Mouse (Mus musculus) limb, embryonic 12.5 days (tissue): ENCODE data around the gene Shisa9. TPM values are rescaled to one million over a fixed set of nuclear protein-coding genes. Genes with fewer than 3 reads are reported as not detected.

Experiments
- ATAC-seq: fragments of 200-750 bp; cut with Nextera tagmentation; 2 replicates; pipeline ENCODE4 v1.8.0; 2017; ENCODE audit warnings: low read depth, moderate TSS enrichment; ENCODE audit not compliant: insufficient number of reproducible peaks, insufficient read depth, low FRiP score, low TSS enrichment
- H3K27ac ChIP-seq: fragments of 300-500 bp; sonication (generic); 2 replicates; pipeline ENCODE4 v1.5.1; 2016; ENCODE audit warnings: mild to moderate bottlenecking, moderate library complexity
- H3K27me3 ChIP-seq: fragments of 300-500 bp; sonication (generic); 2 replicates; pipeline ENCODE4 v1.6.1; 2016; ENCODE audit warnings: mild to moderate bottlenecking, moderate library complexity
- H3K36me3 ChIP-seq: fragments of 300-500 bp; sonication (generic); 2 replicates; pipeline ENCODE4 v1.6.1; 2016; ENCODE audit warnings: mild to moderate bottlenecking, moderate library complexity
- H3K4me1 ChIP-seq: fragments of 300-500 bp; sonication (generic); replicated peaks from 2 replicates; pipeline ENCODE4 v1.6.1; 2016
- H3K4me2 ChIP-seq: fragments of 300-500 bp; sonication (generic); 2 replicates; pipeline ENCODE4 v1.6.1; 2016; ENCODE audit warnings: mild to moderate bottlenecking, moderate library complexity
- H3K4me3 ChIP-seq: fragments of 300-500 bp; sonication (generic); replicated peaks from 2 replicates; pipeline ENCODE4 v1.5.1; 2016; ENCODE audit warnings: mild to moderate bottlenecking
- H3K9ac ChIP-seq: fragments of 300-500 bp; sonication (generic); replicated peaks from 2 replicates; pipeline ENCODE4 v1.6.1; 2016; ENCODE audit warnings: mild to moderate bottlenecking, moderate library complexity
- H3K9me3 ChIP-seq: fragments of 300-500 bp; sonication (generic); 2 replicates; pipeline ENCODE4 v1.6.1; 2016; ENCODE audit warnings: mild to moderate bottlenecking, moderate library complexity
- WGBS: fragments of 180-500 bp; shearing (Covaris S2); methylation state at CpG from one replicate; pipeline ENCODE4 v1.1.7; 2016; 5-methylcytosine and 5-hydroxymethylcytosine counted together
- polyA plus RNA-seq: library from polyadenylated mRNA; unstranded; fragments of >200 nt; fragmentation: Nextera tagmentation; extraction: Ambion mirVana; gene quantifications from 2 replicates; pipeline ENCODE4 v1.2.1, GENCODE M21; 2016

The Shisa9 gene
- polyA plus RNA-seq, 1 experiment from 2014 or later, result 0.16 TPM

- no peak overlapping the region for H3K27ac ChIP-seq
- H3K9me3 ChIP-seq, result no peaks in the 10 kb centered on the region
- no peaks in the 10 kb centered on the region for H3K4me1 ChIP-seq
- H3K27me3 ChIP-seq, result no peaks in the 10 kb centered on the region
- H3K9ac ChIP-seq, result no peak overlapping the region
- WGBS, result 80% methylated on average over 2 of the region's 2 CpGs
- ATAC-seq, result no peak
- H3K4me2 ChIP-seq, result no peak overlapping the region
- no peak overlapping the region for H3K4me3 ChIP-seq
- no peaks in the 10 kb centered on the region for H3K36me3 ChIP-seq
Observed at GRCm38 (mm10) chr16:12005177-12005576, 21.3 kb downstream of the Shisa9 start.

GRCm38 (mm10) chr16:12010136-12010535, 26.2 kb downstream of the Shisa9 start:
- no peak overlapping the region for H3K9ac ChIP-seq
- H3K36me3 ChIP-seq, result no peaks in the 10 kb centered on the region
- no peak overlapping the region for H3K4me3 ChIP-seq
- no peak for ATAC-seq
- no peak overlapping the region for H3K4me2 ChIP-seq
- 0 out of 2 replicates have a peak, but pooled peaks cover 3% of the 10 kb centered on the region for H3K9me3 ChIP-seq
- WGBS, result 94% methylated on average over 3 of the region's 3 CpGs
- no peaks in the 10 kb centered on the region for H3K27me3 ChIP-seq
- no peak overlapping the region for H3K27ac ChIP-seq
- H3K4me1 ChIP-seq, result no peaks in the 10 kb centered on the region

GRCm38 (mm10) chr16:12012747-12013146, 28.8 kb downstream of the Shisa9 start:
- no peak overlapping the region for H3K9ac ChIP-seq
- WGBS, result 68% methylated on average over 2 of the region's 2 CpGs
- H3K9me3 ChIP-seq, result 0 out of 2 replicates have a peak, but pooled peaks cover 3% of the 10 kb centered on the region
- no peak for ATAC-seq
- H3K4me2 ChIP-seq, result no peak overlapping the region
- H3K36me3 ChIP-seq, result no peaks in the 10 kb centered on the region
- no peak overlapping the region for H3K27ac ChIP-seq
- no peak overlapping the region for H3K4me3 ChIP-seq
- no peaks in the 10 kb centered on the region for H3K27me3 ChIP-seq
- no peaks in the 10 kb centered on the region for H3K4me1 ChIP-seq

- H3K9me3 ChIP-seq, result 0 out of 2 replicates have a peak, but pooled peaks cover 3% of the 10 kb centered on the region
- no peak overlapping the region for H3K27ac ChIP-seq
- 82% methylated on average over 4 of the region's 4 CpGs for WGBS
- H3K4me1 ChIP-seq, result no peaks in the 10 kb centered on the region
- ATAC-seq, result no peak
- H3K9ac ChIP-seq, result no peak overlapping the region
- H3K27me3 ChIP-seq, result no peaks in the 10 kb centered on the region
- no peak overlapping the region for H3K4me2 ChIP-seq
- H3K4me3 ChIP-seq, result no peak overlapping the region
- H3K36me3 ChIP-seq, result no peaks in the 10 kb centered on the region
Observed at GRCm38 (mm10) chr16:12014523-12014922, 30.6 kb downstream of the Shisa9 start.

- no peak overlapping the region for H3K4me2 ChIP-seq
- no peak for ATAC-seq
- no peaks in the 10 kb centered on the region for H3K36me3 ChIP-seq
- no peaks in the 10 kb centered on the region for H3K9me3 ChIP-seq
- H3K4me3 ChIP-seq, result no peak overlapping the region
- H3K4me1 ChIP-seq, result no peaks in the 10 kb centered on the region
- H3K27me3 ChIP-seq, result no peaks in the 10 kb centered on the region
- 88% methylated on average over 4 of the region's 4 CpGs for WGBS
- H3K9ac ChIP-seq, result no peak overlapping the region
- H3K27ac ChIP-seq, result no peak overlapping the region
Observed at GRCm38 (mm10) chr16:12017921-12018618, 34.2 kb downstream of the Shisa9 start.

- no peaks in the 10 kb centered on the region for H3K36me3 ChIP-seq
- no peaks in the 10 kb centered on the region for H3K4me1 ChIP-seq
- no peak overlapping the region for H3K4me2 ChIP-seq
- H3K9ac ChIP-seq, result no peak overlapping the region
- H3K27me3 ChIP-seq, result no peaks in the 10 kb centered on the region
- WGBS, result 76% methylated on average over 1 of the region's 1 CpGs
- H3K4me3 ChIP-seq, result no peak overlapping the region
- no peak for ATAC-seq
- H3K27ac ChIP-seq, result no peak overlapping the region
- no peaks in the 10 kb centered on the region for H3K9me3 ChIP-seq
Observed at GRCm38 (mm10) chr16:12020103-12020755, 36.3 kb downstream of the Shisa9 start.

GRCm38 (mm10) chr16:12032441-12032840, 48.5 kb downstream of the Shisa9 start:
- 86% methylated on average over 1 of the region's 1 CpGs for WGBS
- ATAC-seq, result no peak
- no peaks in the 10 kb centered on the region for H3K4me1 ChIP-seq
- H3K4me2 ChIP-seq, result no peak overlapping the region
- H3K9me3 ChIP-seq, result no peaks in the 10 kb centered on the region
- no peak overlapping the region for H3K4me3 ChIP-seq
- H3K27ac ChIP-seq, result no peak overlapping the region
- no peaks in the 10 kb centered on the region for H3K36me3 ChIP-seq
- no peak overlapping the region for H3K9ac ChIP-seq
- H3K27me3 ChIP-seq, result no peaks in the 10 kb centered on the region

- Histone ChIP-seq H3K4me3 (no peak overlapping the region), H3K27me3 (no peaks in the 10 kb centered on the region), H3K4me1 (no peaks in the 10 kb centered on the region), H3K36me3 (no peaks in the 10 kb centered on the region), H3K9ac (no peak overlapping the region), H3K4me2 (no peak overlapping the region), H3K9me3 (no peaks in the 10 kb centered on the region), H3K27ac (no peak overlapping the region)
- 93% methylated on average over 2 of the region's 2 CpGs for WGBS
- no peak for ATAC-seq
Observed at GRCm38 (mm10) chr16:12034868-12035267, 51.0 kb downstream of the Shisa9 start.

- ATAC-seq, result no peak
- Histone ChIP-seq H3K27ac (no peak overlapping the region), H3K36me3 (no peaks in the 10 kb centered on the region), H3K4me1 (no peaks in the 10 kb centered on the region), H3K4me2 (no peak overlapping the region), H3K9ac (no peak overlapping the region), H3K27me3 (no peaks in the 10 kb centered on the region), H3K4me3 (no peak overlapping the region), H3K9me3 (no peaks in the 10 kb centered on the region)
- 74% methylated on average over 3 of the region's 3 CpGs for whole genome bisulfite sequencing
Observed at GRCm38 (mm10) chr16:12035626-12036025, 51.7 kb downstream of the Shisa9 start.

- H3K4me3 ChIP-seq, result no peak overlapping the region
- no peak overlapping the region for H3K27ac ChIP-seq
- ATAC-seq, result no peak
- H3K27me3 ChIP-seq, result no peaks in the 10 kb centered on the region
- H3K9ac ChIP-seq, result no peak overlapping the region
- H3K36me3 ChIP-seq, result no peaks in the 10 kb centered on the region
- no peaks in the 10 kb centered on the region for H3K9me3 ChIP-seq
- WGBS, result 85% methylated on average over 5 of the region's 5 CpGs
- H3K4me2 ChIP-seq, result no peak overlapping the region
- H3K4me1 ChIP-seq, result no peaks in the 10 kb centered on the region
Observed at GRCm38 (mm10) chr16:12040935-12041334, 57.0 kb downstream of the Shisa9 start.

- H3K4me1 ChIP-seq, result no peaks in the 10 kb centered on the region
- 0 out of 2 replicates have a peak, but pooled peaks cover 3% of the 10 kb centered on the region for H3K27me3 ChIP-seq
- no peak overlapping the region for H3K4me3 ChIP-seq
- H3K9me3 ChIP-seq, result no peaks in the 10 kb centered on the region
- no peak overlapping the region for H3K27ac ChIP-seq
- ATAC-seq, result no peak
- no peak overlapping the region for H3K9ac ChIP-seq
- 79% methylated on average over 1 of the region's 1 CpGs for WGBS
- H3K36me3 ChIP-seq, result no peaks in the 10 kb centered on the region
- H3K4me2 ChIP-seq, result no peak overlapping the region
Observed at GRCm38 (mm10) chr16:12052051-12052450, 68.1 kb downstream of the Shisa9 start.
